Mouse (Mus musculus) testis, adult 2 months (tissue): ENCODE measurements around the gene Muc3.

Experiments
- CTCF ChIP-seq: fragments of 200-500 bp; IDR thresholded peaks from 2 replicates; pipeline ENCODE4 v1.5.1; 2012; ENCODE audit warnings: low read depth, mild to moderate bottlenecking, inconsistent platforms, low read length, moderate library complexity; ENCODE audit not compliant: control insufficient read depth, insufficient read depth, insufficient replicate concordance
- POLR2A ChIP-seq: fragments of 200-500 bp; IDR thresholded peaks from 2 replicates; pipeline ENCODE4 v1.6.1; 2012; ENCODE audit warnings: low read depth, mild to moderate bottlenecking, inconsistent platforms, low read length, moderate library complexity; ENCODE audit not compliant: control insufficient read depth

DNA sequence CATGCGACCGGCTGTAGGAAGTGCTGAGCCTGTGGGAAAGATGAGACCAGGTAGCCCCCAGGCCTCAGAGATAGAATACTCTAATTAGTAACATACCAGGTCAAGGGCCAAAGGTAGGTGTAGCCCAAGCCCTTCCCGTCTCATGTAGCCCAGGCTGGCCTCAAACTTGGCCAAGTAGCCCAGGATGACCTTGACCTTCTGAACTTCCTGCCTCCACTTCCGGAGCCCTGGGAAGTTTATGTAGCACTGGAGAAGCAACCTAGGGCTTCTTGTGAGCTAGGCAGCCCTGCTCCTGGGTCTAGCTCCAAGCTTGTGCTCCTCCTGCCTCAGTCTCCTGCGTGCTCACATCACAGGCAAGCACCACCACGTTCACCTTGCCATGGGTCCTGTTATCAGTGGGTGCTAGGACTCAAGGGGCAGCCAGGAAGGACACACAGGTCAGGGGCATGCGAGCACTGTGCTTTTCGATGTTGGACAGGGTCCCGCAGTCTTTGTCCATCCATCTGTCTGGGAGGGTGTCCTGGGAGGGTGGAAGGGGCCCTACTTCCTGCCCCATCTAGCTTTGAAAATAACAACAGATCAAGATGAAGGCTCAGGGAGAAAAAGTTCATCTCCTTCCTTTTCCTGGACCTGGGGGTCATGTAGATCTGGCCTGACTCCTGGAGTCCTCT is 34.1 kb downstream of the Muc3 start:
- TF ChIP-seq CTCF (no peak), POLR2A (no peak)
